Mouse (Mus musculus): Measurements from ENCODE around the gene Dennd4a.

Dennd4a gene

GRCm38 (mm10) chr9:64913406-64913805 lies 102.3 kb downstream of the Dennd4a start:
- intact Hi-C loops (cut with DNase I): no loop called here

GRCm38 (mm10) chr9:64913973-64914372 lies 102.8 kb downstream of the Dennd4a start:
- intact Hi-C loops (cut with DNase I): no loop called here

- intact Hi-C loops (cut with DNase I): no loop called here
These were observed 103.5 kb downstream of the Dennd4a start for GRCm38 (mm10) chr9:64914629-64915028.

- intact Hi-C loops (cut with DNase I): no loop called here
These were observed 107.4 kb downstream of the Dennd4a start for GRCm38 (mm10) chr9:64918560-64918959.

- intact Hi-C loops (cut with DNase I): no loop called here
These were observed 114.6 kb downstream of the Dennd4a start for GRCm38 (mm10) chr9:64925771-64926170.

GRCm38 (mm10) chr9:64926201-64926991 lies 115.3 kb downstream of the Dennd4a start:
- intact Hi-C loops (cut with DNase I): no loop called here

- intact Hi-C loops (cut with DNase I): loop anchor here (10.0 kb wide), 1 partner anchor 155 kb away; no protein-coding TSS in a partner anchor
These were observed 119.1 kb downstream of the Dennd4a start for GRCm38 (mm10) chr9:64930256-64930655.

GRCm38 (mm10) chr9:64931751-64932610 lies 120.8 kb downstream of the Dennd4a start:
- intact Hi-C loops (cut with DNase I): loop anchor here (10.0 kb wide), 1 partner anchor 157 kb away; no protein-coding TSS in a partner anchor

GRCm38 (mm10) chr9:64934015-64934754 lies 123.0 kb downstream of the Dennd4a start:
- intact Hi-C loops (cut with DNase I): loop anchor here (10.0 kb wide), 1 partner anchor 159 kb away; no protein-coding TSS in a partner anchor

- intact Hi-C loops (cut with DNase I): loop anchor here (10.0 kb wide), 1 partner anchor 162 kb away; no protein-coding TSS in a partner anchor
These were observed 125.4 kb downstream of the Dennd4a start for GRCm38 (mm10) chr9:64936508-64936907.

GRCm38 (mm10) chr9:64937491-64937890 lies 126.4 kb downstream of the Dennd4a start:
- intact Hi-C loops (cut with DNase I): loop anchor here (10.0 kb wide), 1 partner anchor 163 kb away; no protein-coding TSS in a partner anchor

- intact Hi-C loops (cut with DNase I): loop anchor here (10.0 kb wide), 1 partner anchor 164 kb away; no protein-coding TSS in a partner anchor
These were observed 127.4 kb downstream of the Dennd4a start for GRCm38 (mm10) chr9:64938535-64938934.

GRCm38 (mm10) chr9:64939281-64939680 lies 128.1 kb downstream of the Dennd4a start:
- intact Hi-C loops (cut with DNase I): loop anchor here (10.0 kb wide), 1 partner anchor 164 kb away; no protein-coding TSS in a partner anchor

GRCm38 (mm10) chr9:64939790-64940189 lies 128.7 kb downstream of the Dennd4a start:
- intact Hi-C loops (cut with DNase I): loop anchor here (10.0 kb wide), 1 partner anchor 165 kb away; no protein-coding TSS in a partner anchor

GRCm38 (mm10) chr9:64940731-64941346 lies 129.7 kb downstream of the Dennd4a start:
- intact Hi-C loops (cut with DNase I): no loop called here

GRCm38 (mm10) chr9:64941650-64942049 lies 130.5 kb downstream of the Dennd4a start:
- intact Hi-C loops (cut with DNase I): no loop called here

- intact Hi-C loops (cut with DNase I): no loop called here
These were observed 132.9 kb downstream of the Dennd4a start for GRCm38 (mm10) chr9:64943997-64944396.

GRCm38 (mm10) chr9:64947483-64948095 lies 136.4 kb downstream of the Dennd4a start:
- intact Hi-C loops (cut with DNase I): no loop called here

- intact Hi-C loops (cut with DNase I): no loop called here
These were observed 140.1 kb downstream of the Dennd4a start, which contains the start of gene Slc24a1 for GRCm38 (mm10) chr9:64951161-64951657. Gene Slc24a1, minus strand, starts transcription at chr9:64951607.

GRCm38 (mm10) chr9:64952055-64952454 lies 140.9 kb downstream of the Dennd4a start:
- intact Hi-C loops (cut with DNase I): no loop called here
